Mouse (Mus musculus) MEL (cell line): ENCODE data around the gene 1700020D05Rik. TPM values are rescaled to one million over a fixed set of nuclear protein-coding genes. Genes with fewer than 3 reads are reported as not detected.

ENCODE experiments used
- DNase-seq: peaks from one replicate; pipeline ENCODE4 v3.0.0; 2011; ENCODE audit warnings: low read depth, low spot score
- H3K27ac ChIP-seq: 2 replicates; pipeline ENCODE4 v1.5.1; 2012; ENCODE audit warnings: low read depth, mild to moderate bottlenecking, control low read depth, low read length, moderate library complexity; ENCODE audit not compliant: control insufficient read depth
- H3K27me3 ChIP-seq, 2 experiments: fragments of 150-350 bp in 1 of 2; sonication (generic) in 1 of 2; 2 replicates each; pipeline ENCODE4 v1.6.1; 2012; ENCODE audit warnings: low read length in 2 of 2, mild to moderate bottlenecking in 2 of 2, improper control_type of control experiment in 1 of 2, moderate library complexity in 1 of 2; ENCODE audit not compliant: insufficient read depth in 2 of 2, control insufficient read depth in 1 of 2
- H3K36me3 ChIP-seq, 2 experiments: 2 replicates each; pipeline ENCODE4 v1.6.1; 2012 to 2014; ENCODE audit warnings: low read length in 2 of 2, improper control_type of control experiment in 1 of 2, inconsistent platforms in 1 of 2, mild to moderate bottlenecking in 1 of 2; ENCODE audit not compliant: insufficient read depth in 2 of 2, control insufficient read depth in 1 of 2
- H3K4me1 ChIP-seq, 2 experiments: fragments of 150-350 bp in 1 of 2; sonication (generic) in 1 of 2; 2 replicates each; pipeline ENCODE4 v1.6.1; 2012; ENCODE audit warnings: low read length in 2 of 2, improper control_type of control experiment in 1 of 2, mild to moderate bottlenecking in 1 of 2; ENCODE audit not compliant: insufficient read depth in 2 of 2, control insufficient read depth in 1 of 2
- H3K4me3 ChIP-seq, 2 experiments: fragments of 150-350 bp in 1 of 2; sonication (generic) in 1 of 2; 2 replicates each; pipeline ENCODE4 v1.5.1; 2012; ENCODE audit warnings: low read depth in 2 of 2, low read length in 2 of 2, mild to moderate bottlenecking in 2 of 2, moderate library complexity in 2 of 2, control low read depth in 1 of 2, improper control_type of control experiment in 1 of 2; ENCODE audit not compliant: control insufficient read depth in 1 of 2, insufficient read depth in 1 of 2
- H3K79me2 ChIP-seq: 2 replicates; pipeline ENCODE4 v1.6.1; 2012; ENCODE audit warnings: mild to moderate bottlenecking, low read length, moderate library complexity; ENCODE audit not compliant: control insufficient read depth, poor library complexity, insufficient read depth
- H3K9ac ChIP-seq: 2 replicates; pipeline ENCODE4 v1.6.1; 2012; ENCODE audit warnings: low read depth, mild to moderate bottlenecking, control low read depth, low read length, moderate library complexity; ENCODE audit not compliant: control insufficient read depth, poor library complexity, severe bottlenecking
- H3K9me3 ChIP-seq: fragments of 150-350 bp; sonication (generic); replicated peaks from 2 replicates; pipeline ENCODE4 v1.6.1; 2012; ENCODE audit warnings: mild to moderate bottlenecking, low read length, improper control_type of control experiment, moderate library complexity; ENCODE audit not compliant: insufficient read depth
- BHLHE40 ChIP-seq: IDR thresholded peaks from 2 replicates; pipeline ENCODE4 v1.6.1; 2012; ENCODE audit warnings: low read depth, mild to moderate bottlenecking, inconsistent platforms, low read length, improper control_type of control experiment, borderline replicate concordance
- CHD2 ChIP-seq: IDR thresholded peaks from 2 replicates; pipeline ENCODE4 v1.6.1; 2011; ENCODE audit warnings: low read length, improper control_type of control experiment
- CTCF ChIP-seq, 3 experiments: IDR thresholded peaks in 2 of 3; conservative IDR thresholded peaks in 1 of 3; 2 replicates each; pipeline ENCODE4 v1.5.1; 2011 to 2012; ENCODE audit warnings: low read length in 3 of 3, low read depth in 2 of 3, mild to moderate bottlenecking in 2 of 3, improper control_type of control experiment in 1 of 3, inconsistent platforms in 1 of 3, mixed read lengths in 1 of 3, moderate library complexity in 1 of 3; ENCODE audit not compliant: control insufficient read depth in 1 of 3, insufficient read depth in 1 of 3, poor library complexity in 1 of 3, severe bottlenecking in 1 of 3
- E2F4 ChIP-seq: IDR thresholded peaks from 2 replicates; pipeline ENCODE4 v1.6.1; 2011; ENCODE audit warnings: low read depth, low read length, improper control_type of control experiment, borderline replicate concordance
- ELF1 ChIP-seq: IDR thresholded peaks from 2 replicates; pipeline ENCODE4 v1.6.1; 2014; ENCODE audit warnings: low read depth, mild to moderate bottlenecking, inconsistent platforms, low read length, improper control_type of control experiment, moderate library complexity
- ETS1 ChIP-seq: IDR thresholded peaks from 2 replicates; pipeline ENCODE4 v1.6.1; 2012; ENCODE audit warnings: low read depth, mild to moderate bottlenecking, inconsistent platforms, low read length, improper control_type of control experiment, moderate library complexity
- GATA1 ChIP-seq: IDR thresholded peaks from 2 replicates; pipeline ENCODE4 v1.6.1; 2011; ENCODE audit warnings: low read depth, low read length, improper control_type of control experiment
- KAT2A ChIP-seq: conservative IDR thresholded peaks from 2 replicates; pipeline ENCODE4 v1.6.1; 2012; ENCODE audit warnings: low read depth, low read length, improper control_type of control experiment, inconsistent platforms
- MAX ChIP-seq: IDR thresholded peaks from 2 replicates; pipeline ENCODE4 v1.6.1; 2011; ENCODE audit warnings: low read length, improper control_type of control experiment
- POLR2AphosphoS5 ChIP-seq: IDR thresholded peaks from 2 replicates; pipeline ENCODE4 v1.6.1; 2012; ENCODE audit warnings: low read depth, borderline replicate concordance, mild to moderate bottlenecking, inconsistent platforms, low read length, moderate library complexity, mixed read lengths
- RAD21 ChIP-seq: IDR thresholded peaks from 2 replicates; pipeline ENCODE4 v1.6.1; 2011; ENCODE audit warnings: mild to moderate bottlenecking, low read depth, low read length, improper control_type of control experiment
- RCOR1 ChIP-seq: IDR thresholded peaks from 2 replicates; pipeline ENCODE4 v1.6.1; 2012; ENCODE audit warnings: low read depth, mild to moderate bottlenecking, inconsistent platforms, low read length, improper control_type of control experiment
- SIN3A ChIP-seq: IDR thresholded peaks from 2 replicates; pipeline ENCODE4 v1.6.1; 2012; ENCODE audit warnings: low read length, improper control_type of control experiment, inconsistent platforms
- SMC3 ChIP-seq: IDR thresholded peaks from 2 replicates; pipeline ENCODE4 v1.6.1; 2011; ENCODE audit warnings: low read depth, low read length, improper control_type of control experiment
- TBP ChIP-seq: IDR thresholded peaks from 2 replicates; pipeline ENCODE4 v1.8.0; 2011; ENCODE audit warnings: low read depth, low read length, improper control_type of control experiment
- UBTF ChIP-seq: IDR thresholded peaks from 2 replicates; pipeline ENCODE4 v1.6.1; 2012; ENCODE audit warnings: low read depth, mild to moderate bottlenecking, inconsistent platforms, low read length, improper control_type of control experiment, moderate library complexity, borderline replicate concordance; ENCODE audit not compliant: insufficient read depth
- USF2 ChIP-seq, 2 experiments: IDR thresholded peaks; 2 replicates each; pipeline ENCODE4 v1.6.1; 2011 to 2012; ENCODE audit warnings: improper control_type of control experiment in 2 of 2, low read length in 2 of 2, borderline replicate concordance in 1 of 2, inconsistent platforms in 1 of 2, low read depth in 1 of 2, mild to moderate bottlenecking in 1 of 2; ENCODE audit not compliant: insufficient read depth in 1 of 2
- ZC3H11A ChIP-seq: IDR thresholded peaks from 2 replicates; pipeline ENCODE4 v1.6.1; 2012; ENCODE audit warnings: low read depth, mild to moderate bottlenecking, inconsistent platforms, low read length, improper control_type of control experiment
- ZMIZ1 ChIP-seq: IDR thresholded peaks from 2 replicates; pipeline ENCODE4 v1.6.1; 2012; ENCODE audit warnings: low read depth, mild to moderate bottlenecking, inconsistent platforms, low read length, improper control_type of control experiment, moderate library complexity
- polyA plus RNA-seq, 2 experiments: library from polyadenylated mRNA; stranded (reverse) in 1 of 2; unstranded in 1 of 2; fragments of >175 nt in 1 of 2; fragments of >200 nt in 1 of 2; gene quantifications; 2 replicates each; pipeline versions ENCODE4 v1.2.1 to v1.2.4; 2012; ENCODE audit warnings: low replicate concordance in 2 of 2, low read depth in 1 of 2; ENCODE audit not compliant: insufficient read length in 2 of 2, insufficient read depth in 1 of 2, missing spikeins in 1 of 2
- total RNA-seq: library from RNA; depleted of rRNA; stranded (reverse); fragments of 300-350 nt; gene quantifications from 2 replicates; pipeline ENCODE4 v1.2.3, GENCODE M21; 2012

Gene 1700020D05Rik
- total and polyA plus RNA-seq, 3 experiments, result 0.19 to 0.78 TPM; not detected in 1

- no peaks in the 10 kb centered on the region; a peak in 1 of 4 replicates for H3K36me3 ChIP-seq
These were observed 38.5 kb downstream of the 1700020D05Rik start for GRCm38 (mm10) chr19:5465037-5465436.

DNA sequence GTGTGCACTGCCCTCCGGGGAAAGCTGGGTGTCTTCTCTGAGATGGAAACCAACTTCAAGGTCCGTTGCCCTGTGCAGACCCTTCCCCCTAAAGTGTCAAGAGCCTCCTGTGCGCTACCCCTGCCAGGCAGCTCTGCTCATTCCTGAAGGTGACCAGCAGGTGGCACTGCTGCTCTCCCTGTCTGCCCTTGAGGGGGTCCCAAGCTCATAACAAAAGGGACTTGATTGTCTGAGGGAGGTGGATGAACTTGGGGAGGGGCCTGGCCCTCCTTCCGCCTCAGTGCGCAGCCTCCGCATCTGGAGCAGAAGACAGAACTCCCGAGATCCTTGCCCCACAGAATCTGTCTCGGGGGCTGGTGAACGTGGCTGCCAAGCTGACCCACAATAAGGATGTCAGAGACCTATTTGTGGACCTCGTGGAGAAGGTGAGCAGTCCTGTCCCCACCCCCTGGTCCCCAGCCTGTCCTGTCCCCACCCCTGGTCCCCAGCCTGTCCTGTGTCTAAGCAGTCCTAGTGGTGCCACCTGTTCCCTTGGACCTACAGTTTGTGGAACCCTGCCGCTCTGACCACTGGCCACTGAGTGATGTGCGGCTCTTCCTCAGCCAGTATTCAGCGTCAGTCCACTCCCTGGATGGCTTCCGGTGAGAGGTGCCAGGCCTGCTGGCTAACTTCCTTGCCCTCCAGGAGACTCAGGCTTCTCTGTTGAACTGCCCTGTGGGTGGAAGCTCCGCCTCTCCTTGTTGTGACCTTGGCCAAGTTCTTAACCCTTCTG, 39.6 kb downstream of the 1700020D05Rik start:
- Histone ChIP-seq H3K9me3 (no peaks in the 10 kb centered on the region), H3K27ac (no peak overlapping the region), H3K27me3 (no peaks in the 10 kb centered on the region), H3K4me3 (no peak overlapping the region), H3K36me3 (no peaks in the 10 kb centered on the region; a peak in 2 of 4 replicates), H3K9ac (no peak overlapping the region), H3K79me2 (peaks cover 4% of the 10 kb centered on the region), H3K4me1 (peaks cover 0 to 19% of the 10 kb centered on the region in 2 experiments; a peak in 3 of 4 replicates)
- peak; percentile 62 for DNase-seq
- TF ChIP-seq KAT2A (no peak), SIN3A (no peak), RAD21 (peak; percentile 49), ZMIZ1 (no peak), SMC3 (peak; percentile 52), CTCF (IDR thresholded peaks at IDR 0.05 in 2 of 3, conservative IDR thresholded peaks at IDR 0.05 in 1 of 3; ENCODE audit: control insufficient read depth in 1 of 3, insufficient read depth in 1 of 3, low read depth in 2 of 3, low read length in 3 of 3, poor library complexity in 1 of 3, severe bottlenecking in 1 of 3) (peak; percentile 77 to 93 (median 90))

More at GRCm38 (mm10) chr19:5465037-5465436, 38.5 kb downstream of the 1700020D05Rik start:
- Histone ChIP-seq H3K79me2 (peaks cover 4% of the 10 kb centered on the region), H3K27ac (no peak overlapping the region), H3K27me3 (no peaks in the 10 kb centered on the region), H3K4me3 (no peak overlapping the region), H3K9ac (no peak overlapping the region), H3K4me1 (peaks cover 0 to 15% of the 10 kb centered on the region in 2 experiments; a peak in 3 of 4 replicates), H3K9me3 (no peaks in the 10 kb centered on the region)
- TF ChIP-seq POLR2AphosphoS5 (no peak), USF2 (IDR thresholded peaks at IDR 0.05; ENCODE audit: borderline replicate concordance in 1 of 2, insufficient read depth in 1 of 2, low read depth in 1 of 2, low read length in 2 of 2) (no peak)
- no peak for DNase-seq

DNA sequence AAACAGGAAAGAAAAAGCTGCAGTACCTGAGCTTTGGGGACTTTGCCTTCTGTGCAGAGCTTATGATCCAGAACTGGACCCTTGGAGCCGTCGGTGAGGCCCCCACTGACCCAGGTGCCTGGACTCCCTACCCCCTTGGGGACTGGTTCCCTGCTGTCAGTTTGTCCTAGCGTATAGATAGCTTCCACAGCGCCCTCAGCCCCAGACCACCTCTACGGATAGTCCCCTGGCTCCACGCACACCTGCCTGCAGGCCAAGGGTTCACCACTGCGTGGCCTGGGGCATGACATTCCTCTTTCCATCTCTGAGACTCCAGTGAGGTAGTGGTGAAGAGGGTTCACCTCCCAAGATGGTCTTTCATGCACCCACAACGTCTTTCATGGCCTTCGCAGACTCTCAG, 40.4 kb downstream of the 1700020D05Rik start:
- no peaks in the 10 kb centered on the region for H3K9me3 ChIP-seq
- TF ChIP-seq BHLHE40, result no peak
- TF ChIP-seq GATA1, result no peak
- no peak for TF ChIP-seq RCOR1
- no peak for TF ChIP-seq TBP
- TF ChIP-seq CTCF (IDR thresholded peaks at IDR 0.05 in 2 of 3, conservative IDR thresholded peaks at IDR 0.05 in 1 of 3; ENCODE audit: control insufficient read depth in 1 of 3, insufficient read depth in 1 of 3, low read depth in 2 of 3, low read length in 3 of 3, poor library complexity in 1 of 3, severe bottlenecking in 1 of 3), result no peak
- TF ChIP-seq POLR2AphosphoS5, result no peak
- TF ChIP-seq ETS1, result no peak
- no peak for TF ChIP-seq ZC3H11A
- TF ChIP-seq E2F4, result no peak
- TF ChIP-seq MAX, result no peak
- TF ChIP-seq ELF1, result no peak
- no peak for TF ChIP-seq CHD2
- TF ChIP-seq UBTF, result no peak
- TF ChIP-seq, all 39 proteins: peak for 0
- peaks cover 4% of the 10 kb centered on the region for H3K79me2 ChIP-seq
- DNase-seq, result no peak
- H3K4me1 ChIP-seq, result peaks cover 0 to 25% of the 10 kb centered on the region in 2 experiments
- no peak overlapping the region for H3K9ac ChIP-seq
- H3K27ac ChIP-seq, result no peak overlapping the region
- peaks cover 0 to 3% of the 10 kb centered on the region in 2 experiments; a peak in 2 of 4 replicates for H3K36me3 ChIP-seq
- H3K27me3 ChIP-seq, result no peaks in the 10 kb centered on the region
- no peak overlapping the region for H3K4me3 ChIP-seq
